Mouse (Mus musculus) forebrain, embryonic 16.5 days (tissue): ENCODE results near the gene 5330417H12Rik. TPM values are rescaled to one million over a fixed set of nuclear protein-coding genes. Genes with fewer than 3 reads are reported as not detected.

Experiments
- ATAC-seq: fragments of 200-750 bp; cut with Nextera tagmentation; 2 replicates; pipeline ENCODE4 v1.8.0; 2017; ENCODE audit warnings: mild to moderate bottlenecking, moderate library complexity
- H3K27ac ChIP-seq: fragments of 300-500 bp; sonication (generic); 2 replicates; pipeline ENCODE4 v1.5.1; 2014; ENCODE audit warnings: low read length, control low read depth
- H3K27me3 ChIP-seq: fragments of 300-500 bp; sonication (generic); replicated peaks from 2 replicates; pipeline ENCODE4 v1.6.1; 2014; ENCODE audit warnings: low read length; ENCODE audit not compliant: control insufficient read depth, insufficient read depth
- H3K36me3 ChIP-seq: fragments of 300-500 bp; sonication (generic); 2 replicates; pipeline ENCODE4 v1.6.1; 2014; ENCODE audit not compliant: control insufficient read depth, insufficient read depth
- H3K4me1 ChIP-seq: fragments of 300-500 bp; sonication (generic); replicated peaks from 2 replicates; pipeline ENCODE4 v1.6.1; 2014; ENCODE audit warnings: low read length; ENCODE audit not compliant: control insufficient read depth, insufficient read depth
- H3K4me2 ChIP-seq: fragments of 300-500 bp; sonication (generic); 2 replicates; pipeline ENCODE4 v1.6.1; 2014; ENCODE audit warnings: mild to moderate bottlenecking, low read length, control low read depth
- H3K4me3 ChIP-seq: fragments of 300-500 bp; sonication (generic); replicated peaks from 2 replicates; pipeline ENCODE4 v1.5.1; 2014; ENCODE audit warnings: mild to moderate bottlenecking, low read length, control low read depth
- H3K9ac ChIP-seq: fragments of 300-500 bp; sonication (generic); replicated peaks from 2 replicates; pipeline ENCODE4 v1.6.1; 2014; ENCODE audit warnings: low read depth, low read length, control low read depth
- H3K9me3 ChIP-seq: fragments of 300-500 bp; sonication (generic); 2 replicates; pipeline ENCODE4 v1.6.1; 2016; ENCODE audit warnings: low read length; ENCODE audit not compliant: control insufficient read depth
- WGBS: fragments of 180-500 bp; shearing (Covaris S2); extraction: QIAGEN DNeasy Blood & Tissue Kit; methylation state at CpG from one replicate; pipeline ENCODE4 v1.1.7; 2014; 5-methylcytosine and 5-hydroxymethylcytosine counted together
- polyA plus RNA-seq: library from polyadenylated mRNA; unstranded; fragments of >200 nt; fragmentation: Nextera tagmentation; extraction: Ambion mirVana; gene quantifications from 2 replicates; pipeline ENCODE4 v1.2.1, GENCODE M21; 2015

5330417H12Rik gene
- polyA plus RNA-seq, 1 experiment from 2014 or later: not detected

DNA sequence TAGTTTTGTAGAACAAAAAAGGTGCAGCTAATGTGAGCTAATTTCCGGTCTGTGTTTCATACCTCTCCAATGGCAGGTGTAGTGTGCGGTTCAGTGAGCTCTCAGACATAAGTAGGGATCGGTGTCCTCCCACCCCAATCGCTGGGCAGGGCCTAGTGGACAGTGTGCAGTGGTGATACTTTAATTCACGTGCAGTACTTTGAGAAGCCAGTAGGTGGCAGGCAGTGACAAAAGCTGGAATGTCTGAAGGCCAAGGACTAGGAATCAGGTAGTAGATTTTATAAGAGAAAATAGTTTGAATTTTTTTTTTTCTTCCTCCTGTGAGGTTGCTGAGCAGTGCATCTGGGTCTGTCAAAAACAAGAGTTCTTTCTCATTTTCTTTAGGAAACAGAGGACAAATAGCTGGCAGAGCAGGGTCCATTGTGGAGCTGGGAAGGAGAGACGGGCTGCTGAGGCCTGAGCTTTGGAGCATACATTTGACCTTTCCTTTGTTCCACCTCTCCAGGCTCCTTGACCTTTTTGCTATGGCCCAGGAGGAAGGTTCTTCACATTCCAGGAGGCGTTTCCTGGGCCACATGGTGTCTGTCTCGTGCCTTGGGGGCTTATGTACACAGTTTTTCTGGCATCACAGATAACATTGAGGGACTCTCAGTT, 36.4 kb upstream of the 5330417H12Rik start:
- WGBS: 20% methylated on average over 8 of the region's 8 CpGs
- H3K27ac ChIP-seq: no peak overlapping the region
- no peak overlapping the region for H3K9ac ChIP-seq
- ATAC-seq: peak; percentile 62
- H3K9me3 ChIP-seq: no peaks in the 10 kb centered on the region
- H3K4me3 ChIP-seq: no peak overlapping the region
- no peak overlapping the region for H3K4me2 ChIP-seq
- no peaks in the 10 kb centered on the region for H3K36me3 ChIP-seq
- H3K27me3 ChIP-seq: no peaks in the 10 kb centered on the region
- H3K4me1 ChIP-seq: peaks cover 20% of the 10 kb centered on the region

DNA sequence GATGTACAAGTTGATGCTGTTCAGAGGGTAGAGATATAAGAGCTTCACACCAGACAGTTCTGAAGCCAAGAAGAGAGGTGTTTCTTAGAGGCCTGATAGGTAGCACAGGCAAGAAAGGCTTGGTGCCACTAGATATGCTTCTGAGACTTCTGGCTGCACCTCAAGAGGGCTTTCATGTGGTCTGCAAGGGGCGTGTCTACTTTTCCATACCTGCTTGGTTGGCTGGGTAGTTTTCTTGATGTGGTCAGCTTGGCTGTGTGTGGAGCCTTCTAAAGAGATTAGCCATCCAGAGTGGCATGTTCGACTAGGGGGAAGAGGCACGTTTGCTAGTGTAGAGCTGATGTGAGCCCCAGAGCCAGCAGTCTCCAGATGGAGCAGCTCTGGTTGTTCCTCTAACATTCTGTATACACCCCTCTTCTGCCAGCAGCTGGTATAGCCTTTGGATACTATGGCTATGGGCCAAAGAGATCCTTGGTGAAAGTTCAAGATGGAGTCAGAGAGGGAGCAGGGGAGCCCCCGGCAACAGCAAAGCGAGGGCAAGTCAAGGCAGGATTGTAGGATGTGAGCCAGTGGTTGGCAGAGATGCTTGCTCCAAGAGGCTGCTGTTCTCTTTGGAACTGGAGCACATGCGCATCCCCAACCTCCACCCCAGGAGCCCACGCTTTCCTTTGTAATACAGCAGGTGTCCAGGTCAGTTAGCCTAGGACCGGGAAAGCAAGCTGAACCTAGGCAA, 34.4 kb upstream of the 5330417H12Rik start:
- 87% methylated on average over 8 of the region's 8 CpGs for WGBS
- 0 out of 2 replicates have a peak, but pooled peaks cover 1% of the 10 kb centered on the region for H3K4me1 ChIP-seq
- H3K27ac ChIP-seq: no peak overlapping the region
- no peaks in the 10 kb centered on the region for H3K27me3 ChIP-seq
- no peak overlapping the region for H3K9ac ChIP-seq
- H3K4me2 ChIP-seq: no peak overlapping the region
- no peak for ATAC-seq
- H3K4me3 ChIP-seq: no peak overlapping the region
- H3K36me3 ChIP-seq: no peaks in the 10 kb centered on the region
- no peaks in the 10 kb centered on the region for H3K9me3 ChIP-seq

DNA sequence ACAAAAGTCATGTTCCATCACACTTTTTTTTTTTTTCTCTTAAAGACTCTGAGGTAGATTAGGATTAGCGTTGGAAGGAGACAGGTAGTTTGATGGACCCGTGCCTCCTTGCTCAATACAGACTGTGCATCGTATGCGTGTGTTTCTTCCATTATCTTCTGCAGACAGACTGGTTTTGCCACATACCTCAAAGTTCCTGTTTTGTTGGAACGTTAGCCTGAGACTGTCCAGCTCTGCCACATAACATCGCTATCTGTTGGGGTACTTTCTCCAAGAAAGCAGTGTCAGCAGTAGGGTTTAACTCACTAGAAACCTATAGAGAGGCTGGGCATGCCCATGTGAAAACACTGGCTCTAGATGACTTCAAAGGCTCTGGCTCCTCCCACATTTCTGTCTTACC, 31.5 kb upstream of the 5330417H12Rik start:
- H3K4me1 ChIP-seq: no peaks in the 10 kb centered on the region
- H3K36me3 ChIP-seq: no peaks in the 10 kb centered on the region
- ATAC-seq: no peak
- no peak overlapping the region for H3K4me2 ChIP-seq
- H3K9ac ChIP-seq: no peak overlapping the region
- no peaks in the 10 kb centered on the region for H3K9me3 ChIP-seq
- 90% methylated on average over 6 of the region's 6 CpGs for WGBS
- no peak overlapping the region for H3K27ac ChIP-seq
- H3K27me3 ChIP-seq: no peaks in the 10 kb centered on the region
- no peak overlapping the region for H3K4me3 ChIP-seq

DNA sequence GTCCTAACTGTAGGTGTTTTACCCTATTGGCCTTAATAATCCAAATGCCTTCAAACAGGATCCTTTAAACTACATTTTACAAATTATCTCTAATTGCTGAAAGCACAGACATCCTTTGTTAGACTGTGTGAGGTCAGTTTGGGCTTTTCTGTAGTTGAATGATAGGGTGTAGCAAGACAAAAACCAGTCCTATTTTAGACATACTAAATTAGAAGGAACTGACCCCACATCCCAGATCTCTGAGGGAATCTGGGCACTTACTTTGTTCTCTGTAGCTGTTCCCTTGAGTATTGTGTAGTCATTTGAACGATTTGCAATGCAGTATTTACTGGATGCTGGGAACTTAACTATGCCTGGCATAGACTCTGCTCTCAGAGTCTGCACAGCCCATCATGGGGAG, 26.9 kb upstream of the 5330417H12Rik start:
- H3K27me3 ChIP-seq: no peaks in the 10 kb centered on the region
- ATAC-seq: no peak
- no peak overlapping the region for H3K9ac ChIP-seq
- no peaks in the 10 kb centered on the region for H3K36me3 ChIP-seq
- H3K4me2 ChIP-seq: no peak overlapping the region
- H3K9me3 ChIP-seq: no peaks in the 10 kb centered on the region
- H3K4me3 ChIP-seq: no peak overlapping the region
- no peak overlapping the region for H3K27ac ChIP-seq
- 41% methylated on average over 1 of the region's 1 CpGs for WGBS
- H3K4me1 ChIP-seq: no peaks in the 10 kb centered on the region

DNA sequence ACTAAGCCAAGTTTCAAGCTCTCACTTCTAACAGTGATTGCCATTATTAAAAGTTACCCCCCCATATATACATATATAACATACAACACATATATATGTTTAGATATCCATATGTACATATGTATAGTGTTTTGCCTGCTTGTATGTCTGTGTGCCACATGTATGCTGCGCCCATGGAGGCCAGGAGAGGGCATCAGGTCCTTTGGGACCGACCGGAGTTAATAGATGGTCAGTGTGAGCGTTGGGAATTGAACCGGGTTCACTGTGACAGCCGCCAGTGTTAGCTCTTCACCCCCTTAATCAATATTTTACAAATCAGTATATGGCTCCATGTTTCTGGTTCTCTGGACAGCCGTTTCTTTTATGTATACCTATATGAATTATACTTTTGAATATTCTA, 25.0 kb upstream of the 5330417H12Rik start:
- ATAC-seq: no peak
- H3K9ac ChIP-seq: no peak overlapping the region
- no peak overlapping the region for H3K4me3 ChIP-seq
- WGBS: 83% methylated on average over 7 of the region's 7 CpGs
- no peak overlapping the region for H3K4me2 ChIP-seq
- no peak overlapping the region for H3K27ac ChIP-seq
- H3K27me3 ChIP-seq: no peaks in the 10 kb centered on the region
- H3K4me1 ChIP-seq: no peaks in the 10 kb centered on the region
- no peaks in the 10 kb centered on the region for H3K36me3 ChIP-seq
- peaks cover 1% of the 10 kb centered on the region; the same call in 1 of the 2 replicates for H3K9me3 ChIP-seq

DNA sequence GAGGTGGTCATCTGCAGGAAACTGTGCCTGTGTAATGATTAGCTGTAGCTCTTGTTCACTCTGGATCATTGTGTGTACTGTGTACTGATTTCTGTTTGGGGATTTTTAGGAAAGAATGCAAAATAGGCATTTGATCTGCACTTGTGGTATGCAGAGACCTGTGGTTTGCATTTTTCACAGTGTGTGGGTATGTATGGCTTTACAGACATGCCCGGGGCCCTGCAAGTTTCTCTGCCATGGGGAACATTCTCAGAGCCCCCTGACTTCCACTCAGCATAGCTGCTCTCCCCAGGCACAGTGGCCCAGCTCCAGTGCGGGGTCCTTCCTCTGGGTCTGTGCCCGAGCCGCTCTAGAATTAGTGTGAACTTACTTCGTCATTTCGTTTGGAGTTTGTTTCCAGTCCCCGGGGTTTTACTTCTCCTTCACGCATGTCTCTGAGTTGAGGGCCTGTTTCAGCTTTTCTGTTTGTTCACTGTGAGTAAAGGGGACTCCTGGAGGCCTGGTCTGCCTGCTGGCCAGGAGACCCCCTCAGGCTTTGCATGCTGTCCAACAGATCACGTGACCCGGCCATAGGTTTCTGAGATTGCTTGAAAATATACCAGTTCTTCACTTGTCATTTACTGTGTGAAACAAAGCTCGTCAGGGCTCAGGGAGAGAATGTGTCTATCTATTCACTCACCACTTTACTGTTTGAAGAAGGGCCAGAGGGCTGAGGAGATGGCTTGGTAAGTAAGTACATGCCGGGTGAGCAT, 24.2 kb upstream of the 5330417H12Rik start:
- 86% methylated on average over 12 of the region's 12 CpGs for WGBS
- H3K9ac ChIP-seq: no peak overlapping the region
- no peak for ATAC-seq

DNA sequence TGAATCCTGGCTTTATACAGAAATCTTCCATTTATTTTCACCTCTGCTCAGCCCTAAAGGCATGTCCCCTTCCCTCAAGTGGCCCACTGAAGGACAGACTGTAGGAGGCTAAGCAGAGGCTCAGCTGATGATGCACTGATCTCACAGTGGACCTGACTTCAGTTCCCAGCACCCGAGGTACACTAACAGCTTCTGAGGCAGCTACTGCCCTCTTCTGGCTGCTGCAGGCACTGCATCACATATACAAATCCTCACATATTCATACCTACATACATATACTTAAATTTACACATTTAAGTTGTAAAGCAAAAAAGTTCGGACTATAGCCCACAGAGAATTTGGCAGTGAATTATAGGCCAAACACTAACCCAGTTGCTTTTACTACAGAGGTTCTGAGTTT, 20.0 kb upstream of the 5330417H12Rik start:
- WGBS: 91% methylated on average over 2 of the region's 2 CpGs
- H3K4me1 ChIP-seq: peaks cover 4% of the 10 kb centered on the region
- H3K9me3 ChIP-seq: peaks cover 3% of the 10 kb centered on the region; the same call in 1 of the 2 replicates
- no peak for ATAC-seq
- H3K27ac ChIP-seq: no peak overlapping the region
- H3K27me3 ChIP-seq: no peaks in the 10 kb centered on the region
- no peak overlapping the region for H3K9ac ChIP-seq
- no peak overlapping the region for H3K4me3 ChIP-seq
- no peak overlapping the region for H3K4me2 ChIP-seq
- H3K36me3 ChIP-seq: no peaks in the 10 kb centered on the region

More for the DNA sequence above, 24.2 kb upstream of the 5330417H12Rik start:
- no peak overlapping the region for H3K27ac ChIP-seq
- H3K27me3 ChIP-seq: no peaks in the 10 kb centered on the region
- H3K4me1 ChIP-seq: no peaks in the 10 kb centered on the region
- H3K4me3 ChIP-seq: no peak overlapping the region
- H3K36me3 ChIP-seq: no peaks in the 10 kb centered on the region
- H3K4me2 ChIP-seq: no peak overlapping the region
- H3K9me3 ChIP-seq: peaks cover 3% of the 10 kb centered on the region; the same call in 1 of the 2 replicates

DNA sequence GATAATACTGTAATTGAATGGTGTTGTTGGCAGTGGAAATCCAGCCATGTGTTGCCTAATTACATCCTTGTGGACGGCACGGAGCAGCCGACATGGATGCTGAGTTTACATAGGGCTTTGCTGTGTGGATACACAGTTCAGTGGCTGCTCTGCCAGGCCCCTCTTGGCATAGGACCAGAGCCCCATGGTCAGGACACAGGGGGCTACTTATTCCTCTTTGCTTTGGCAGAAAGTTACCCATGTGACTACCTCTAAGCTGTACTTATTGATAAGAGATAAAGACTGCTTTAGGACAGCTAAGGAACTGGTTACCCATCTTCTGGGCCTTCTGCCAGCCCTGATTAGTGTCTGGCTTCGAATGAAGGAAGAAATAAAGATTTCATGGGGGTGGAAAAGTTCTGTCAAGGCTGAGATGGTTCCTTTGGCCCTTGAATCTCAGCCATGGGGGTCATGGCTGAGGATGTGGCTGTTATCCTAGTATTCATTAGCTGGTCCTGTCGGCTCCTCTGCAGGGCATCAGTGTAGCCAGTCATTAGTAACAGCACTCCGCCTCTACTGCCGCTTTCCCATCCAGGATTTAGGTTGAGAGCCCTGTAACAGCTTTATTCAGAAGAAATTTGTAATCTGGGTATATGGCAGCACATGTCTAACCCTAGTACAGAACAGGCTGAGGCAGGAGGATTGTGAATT, 17.8 kb upstream of the 5330417H12Rik start:
- Histone ChIP-seq H3K27ac (no peak overlapping the region), H3K4me1 (peaks cover 4% of the 10 kb centered on the region), H3K4me3 (no peak overlapping the region), H3K4me2 (no peak overlapping the region), H3K36me3 (no peaks in the 10 kb centered on the region), H3K9me3 (peaks cover 3% of the 10 kb centered on the region; the same call in 1 of the 2 replicates), H3K9ac (no peak overlapping the region), H3K27me3 (no peaks in the 10 kb centered on the region)
- 54% methylated on average over 7 of the region's 7 CpGs for WGBS
- ATAC-seq: peak; percentile 81

DNA sequence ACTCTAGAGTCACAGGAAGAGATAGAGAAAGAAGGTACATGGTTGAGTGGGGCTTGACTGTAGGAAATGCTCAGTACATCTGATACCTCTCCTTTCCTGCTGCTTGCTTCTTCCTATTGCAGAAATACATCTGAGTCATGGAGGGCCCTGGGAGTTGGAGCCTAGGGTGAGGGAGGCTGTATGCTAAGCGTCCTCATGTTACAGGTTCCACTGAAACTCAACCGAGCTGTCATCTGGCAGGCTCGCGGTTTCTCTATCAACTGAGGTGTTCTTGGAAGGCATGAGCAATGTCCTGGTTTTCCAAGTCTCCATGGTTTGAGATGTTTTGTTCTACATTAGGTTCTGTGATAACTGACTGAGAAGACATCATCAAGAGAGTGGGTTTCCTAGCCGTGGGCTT, 13.1 kb upstream of the 5330417H12Rik start:
- Histone ChIP-seq H3K27me3 (no peaks in the 10 kb centered on the region; the same call in 1 of the 2 replicates), H3K36me3 (no peaks in the 10 kb centered on the region), H3K9ac (no peak overlapping the region), H3K4me1 (peaks cover 4% of the 10 kb centered on the region), H3K9me3 (no peaks in the 10 kb centered on the region), H3K27ac (no peak overlapping the region), H3K4me3 (no peak overlapping the region), H3K4me2 (no peak overlapping the region)
- WGBS: 84% methylated on average over 5 of the region's 5 CpGs
- no peak for ATAC-seq
